Mouse (Mus musculus) right cerebral cortex, postnatal 25 days (tissue): ENCODE data around the gene Fut2.

Source experiments
- DNase-seq: peaks from one replicate; pipeline ENCODE4 v3.0.0; 2022

Gene Fut2

DNA sequence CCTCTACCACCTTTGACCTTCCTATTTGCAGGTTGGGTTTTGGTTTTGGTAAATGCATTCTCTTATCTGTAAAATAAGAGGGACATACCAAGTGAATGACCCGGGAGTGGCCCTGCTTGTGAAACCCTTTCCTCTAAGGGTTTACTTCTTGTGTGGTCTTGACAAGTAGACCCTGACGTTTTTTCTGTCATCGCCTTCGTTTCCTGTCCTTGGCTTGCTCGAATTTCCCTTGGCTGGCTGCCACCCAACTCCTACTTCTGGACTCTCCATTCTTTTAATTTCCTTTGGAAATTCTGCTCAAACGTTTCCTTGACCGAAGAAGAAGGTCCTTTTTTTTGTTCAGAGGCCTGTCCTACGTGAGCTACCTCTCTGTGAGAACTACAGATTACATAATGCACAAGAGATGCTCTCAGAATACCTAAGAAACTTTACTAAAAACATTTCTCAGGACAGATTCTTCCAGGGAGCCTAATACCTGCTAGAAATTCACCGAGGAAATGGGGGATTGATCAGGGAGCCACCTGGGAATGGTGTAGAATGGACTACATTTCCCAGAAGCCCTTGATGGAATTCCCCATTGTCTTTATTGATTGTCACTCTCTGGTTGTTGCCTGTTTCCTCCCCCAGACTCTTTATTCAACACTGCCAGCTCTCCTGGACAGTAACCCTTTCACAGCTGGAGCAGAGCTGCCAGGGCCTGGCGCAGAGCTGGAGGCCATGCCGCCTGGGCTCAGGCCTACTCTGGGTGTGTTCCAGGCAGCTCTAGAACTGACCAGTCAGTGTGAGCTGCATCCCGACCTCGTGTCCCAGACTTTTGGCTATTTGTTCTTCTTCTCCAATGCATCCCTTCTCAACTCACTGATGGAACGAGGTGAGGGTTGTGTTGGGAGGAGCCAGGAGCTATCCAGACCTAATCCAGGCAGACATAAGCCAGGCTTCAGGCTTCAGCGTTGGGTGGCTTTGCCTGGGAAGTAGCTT is 30.2 kb downstream of the Fut2 start:
- DNase-seq: no peak

GRCm38 (mm10) chr7:45634946-45635681 is 31.1 kb downstream of the Fut2 start:
- no peak for DNase-seq

DNA sequence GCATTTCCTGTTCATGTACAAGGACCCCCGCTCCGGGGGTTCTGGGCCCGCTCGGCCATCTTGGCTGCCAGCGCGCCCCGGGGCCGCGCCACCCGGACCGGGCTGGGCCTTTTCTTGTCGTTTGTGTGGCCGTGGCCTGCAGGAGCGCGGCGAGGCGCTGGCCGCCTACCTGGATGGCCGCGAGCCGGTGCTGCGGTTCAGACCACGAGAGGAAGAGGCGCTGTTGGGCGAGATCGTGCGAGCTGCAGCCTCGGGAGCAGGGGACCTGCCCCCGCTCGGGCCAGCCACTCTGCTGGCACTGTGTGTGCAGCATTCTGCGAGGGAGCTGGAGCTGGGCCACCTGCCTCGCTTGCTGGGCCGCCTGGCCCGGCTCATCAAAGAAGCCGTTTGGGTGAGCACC is 33.7 kb downstream of the Fut2 start:
- peak; percentile 45 for DNase-seq

DNA sequence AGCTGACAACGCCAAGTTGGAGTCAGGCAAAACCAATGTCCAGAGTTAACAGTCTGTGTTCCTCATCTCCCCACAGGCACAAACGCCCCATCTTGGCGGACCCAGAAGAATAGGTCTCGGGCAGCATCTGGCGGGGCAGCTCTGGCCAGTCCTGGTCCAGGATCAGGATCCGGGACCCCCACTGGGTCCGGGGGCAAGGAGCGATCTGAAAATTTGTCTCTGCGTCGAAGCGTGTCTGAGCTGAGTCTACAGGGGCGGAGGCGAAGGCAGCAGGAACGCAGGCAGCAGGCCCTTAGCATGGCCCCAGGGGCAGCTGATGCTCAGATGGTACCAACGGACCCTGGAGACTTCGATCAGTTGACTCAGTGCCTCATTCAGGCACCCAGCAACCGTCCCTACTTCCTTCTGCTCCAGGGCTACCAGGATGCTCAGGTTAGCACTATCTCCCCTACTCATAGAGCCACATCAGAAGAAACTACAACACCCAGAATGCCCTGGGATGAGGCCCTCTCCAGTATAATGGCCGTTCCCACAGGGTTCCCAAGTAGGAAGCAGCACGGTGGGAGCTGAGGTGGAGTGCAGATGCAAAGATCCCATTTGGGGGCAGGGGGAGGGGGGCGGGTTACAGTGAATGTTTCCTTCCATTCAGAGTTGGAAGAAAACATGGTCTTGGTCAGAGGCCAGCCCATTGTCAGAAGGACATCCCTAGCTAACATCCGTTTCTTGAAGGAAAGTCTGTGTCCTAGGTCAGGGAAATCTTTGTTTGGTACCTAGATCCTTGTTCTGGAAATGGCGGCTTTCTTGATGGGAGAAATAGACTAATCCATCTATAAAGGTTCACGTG is 35.9 kb downstream of the Fut2 start:
- no peak for DNase-seq

DNA sequence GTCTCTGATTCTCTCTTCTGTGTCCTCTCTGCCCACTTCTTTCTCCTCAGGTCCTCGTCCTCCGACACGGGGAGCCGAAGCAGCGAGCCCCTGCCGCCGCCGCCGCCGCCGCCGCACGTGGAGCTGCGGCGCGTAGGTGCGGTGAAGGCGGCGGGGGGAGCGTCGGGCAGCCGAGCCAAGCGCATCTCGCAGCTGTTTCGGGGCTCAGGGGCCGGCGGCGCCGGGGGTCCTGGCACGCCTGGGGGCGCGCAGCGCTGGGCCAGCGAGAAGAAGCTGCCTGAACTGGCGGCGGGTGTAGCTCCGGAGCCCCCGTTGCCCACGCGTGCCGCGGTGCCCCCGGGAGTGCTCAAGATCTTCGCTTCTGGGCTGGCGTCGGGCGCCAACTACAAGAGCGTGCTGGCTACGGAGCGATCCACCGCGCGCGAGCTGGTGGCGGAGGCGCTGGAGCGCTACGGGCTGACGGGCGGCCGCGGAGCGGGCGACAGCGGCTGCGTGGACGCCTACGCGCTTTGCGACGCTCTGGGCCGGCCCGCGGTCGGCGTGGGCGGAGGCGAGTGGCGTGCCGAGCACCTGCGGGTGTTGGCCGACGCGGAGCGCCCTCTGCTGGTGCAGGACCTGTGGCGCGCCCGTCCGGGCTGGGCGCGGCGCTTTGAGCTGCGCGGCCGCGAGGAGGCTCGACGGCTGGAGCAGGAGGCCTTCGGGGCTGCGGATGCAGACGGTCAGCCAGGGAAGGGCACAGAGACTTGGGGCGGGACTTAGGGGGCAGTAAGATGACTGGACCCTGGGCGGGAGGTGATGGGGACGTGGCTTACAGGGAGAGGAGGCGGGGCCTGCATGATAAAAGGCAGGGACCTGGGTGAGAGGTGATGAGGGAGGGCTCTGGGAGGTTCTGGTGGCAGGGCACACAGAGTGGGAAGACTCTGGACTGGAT is 37.6 kb downstream of the Fut2 start:
- peak; percentile 85 for DNase-seq

- no peak for DNase-seq
Measured at GRCm38 (mm10) chr7:45627261-45627660, 38.9 kb downstream of the Fut2 start, which contains the start of gene Rasip1. Gene Rasip1, plus strand, starts transcription at chr7:45627488.

DNA sequence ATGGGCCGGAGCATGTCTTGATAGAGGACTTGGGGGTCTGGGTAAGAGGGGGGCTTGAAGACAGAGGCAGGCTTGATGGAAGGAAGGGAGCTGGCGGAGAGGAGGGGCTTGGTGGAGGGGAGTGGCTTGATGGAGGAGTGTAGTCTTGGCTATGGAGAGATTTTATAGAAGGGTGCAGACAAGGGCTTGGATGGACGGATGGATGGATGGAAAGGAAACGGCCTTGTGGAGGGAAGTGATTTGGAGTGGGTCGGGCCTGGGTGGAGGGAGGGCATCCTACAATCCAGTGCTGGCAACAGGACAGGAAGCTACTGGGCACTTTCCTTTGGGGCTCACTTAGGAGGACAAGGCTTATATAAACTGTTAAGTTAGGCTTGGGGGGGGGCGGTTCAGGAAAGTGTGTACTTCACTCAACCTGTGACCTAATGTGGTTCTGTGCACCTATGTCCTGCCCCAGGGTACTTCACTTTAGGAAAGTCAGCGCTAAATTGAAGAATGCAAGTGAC is 39.6 kb downstream of the Fut2 start:
- DNase-seq: no peak

GRCm38 (mm10) chr7:45625481-45625880 is 40.7 kb downstream of the Fut2 start:
- DNase-seq: no peak

GRCm38 (mm10) chr7:45624718-45625117 is 41.5 kb downstream of the Fut2 start:
- no peak for DNase-seq

DNA sequence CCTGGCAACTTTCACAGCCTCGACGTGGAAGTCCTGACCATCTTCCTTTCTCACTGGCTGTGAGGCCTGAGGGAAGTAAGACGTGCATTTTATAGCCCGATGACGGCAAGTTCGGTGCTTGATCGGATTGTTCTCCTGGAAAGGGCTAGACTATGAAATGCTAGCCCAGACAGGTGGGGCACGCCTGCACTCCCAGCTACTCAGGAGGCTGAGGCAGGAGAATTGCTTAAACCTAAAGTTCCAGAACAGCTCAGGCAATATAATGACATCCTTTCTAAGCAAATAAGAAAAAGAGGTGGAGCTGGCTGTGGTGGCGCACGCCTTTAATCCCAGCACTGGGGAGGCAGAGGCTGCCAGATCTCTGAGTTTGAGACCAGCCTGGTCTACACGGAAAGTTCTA is 42.7 kb downstream of the Fut2 start:
- DNase-seq: no peak

DNA sequence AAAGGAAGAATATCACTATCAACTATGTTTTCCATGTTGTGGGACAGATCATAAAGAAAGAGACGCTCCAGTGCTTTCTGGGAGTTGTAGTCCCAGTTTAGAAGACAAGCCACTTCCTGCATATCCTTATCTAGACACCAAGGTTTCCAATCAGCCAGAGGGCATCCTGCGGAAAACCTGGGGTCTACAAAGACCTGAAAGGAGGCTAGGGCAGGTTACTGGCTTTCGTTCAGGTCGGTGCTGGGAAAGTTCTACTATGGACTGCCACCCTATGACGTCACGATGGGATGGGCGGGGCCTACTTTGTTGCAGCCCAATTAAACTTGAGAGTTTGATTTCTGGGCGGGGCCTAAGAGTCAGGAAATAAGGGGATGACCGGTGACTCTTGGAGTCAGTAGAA is 44.8 kb downstream of the Fut2 start, which contains the start of gene Izumo1:
Gene Izumo1 (plus strand): TSS at position 369 of the 400 bp plus-strand sequence.
- no peak for DNase-seq

GRCm38 (mm10) chr7:45619592-45619991 is 46.6 kb downstream of the Fut2 start:
- DNase-seq: no peak

DNA sequence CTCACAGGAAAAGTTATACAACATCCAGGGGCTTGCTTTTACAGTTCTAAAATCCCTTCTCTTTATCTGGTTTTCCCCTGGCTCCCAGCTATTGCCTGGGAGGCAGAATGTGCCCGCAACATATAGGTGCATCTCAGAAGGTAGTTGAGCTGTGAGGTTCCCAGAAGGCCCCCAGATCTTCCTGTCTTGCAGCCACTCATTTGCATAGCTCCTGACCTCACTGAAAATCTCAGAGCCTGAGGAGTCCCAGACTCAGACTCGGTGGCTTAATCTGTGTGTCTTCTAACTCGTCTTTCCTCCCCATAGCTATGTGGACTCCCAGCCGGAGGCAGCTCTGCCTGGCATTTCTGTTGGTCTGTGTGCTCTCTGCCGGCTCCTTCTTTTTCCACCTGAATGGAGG is 47.9 kb downstream of the Fut2 start:
- DNase-seq: no peak

DNA sequence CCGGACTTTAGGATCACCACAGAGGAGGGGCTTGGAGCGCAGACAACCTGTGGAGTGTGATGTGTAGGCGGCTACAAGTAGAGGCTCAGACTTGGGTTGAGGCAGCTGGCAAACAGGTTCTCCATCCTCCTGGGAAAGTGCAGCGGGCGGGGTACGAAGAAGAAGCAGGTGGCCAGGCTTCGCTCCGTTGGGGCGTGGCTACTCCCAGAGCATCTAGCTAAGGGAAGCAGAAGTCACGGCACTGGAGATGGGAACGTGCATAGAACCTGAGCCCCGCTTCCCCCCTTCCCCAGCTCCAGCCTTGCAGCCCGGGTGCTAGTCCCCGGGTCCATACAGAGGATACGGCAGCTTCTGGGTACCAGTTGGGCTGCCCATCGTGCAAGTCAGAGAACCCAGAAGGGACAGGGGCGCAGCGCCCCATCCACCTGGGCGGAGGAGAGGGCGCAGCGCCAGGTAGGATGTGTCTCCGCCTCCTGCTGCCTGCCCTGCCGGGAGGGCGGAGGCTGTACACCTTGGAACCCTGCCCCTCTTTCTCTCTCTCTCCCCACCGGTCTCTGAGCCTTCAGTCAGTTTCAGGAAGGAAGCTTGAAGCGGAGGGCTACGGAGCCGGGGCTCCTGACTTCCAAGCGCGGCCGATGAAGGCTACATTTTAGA is 49.0 kb downstream of the Fut2 start, which contains the start of gene Fut1:
Gene Fut1 (plus strand): TSS at position 248 of the 654 bp plus-strand sequence.
- peak; percentile 43 for DNase-seq

- DNase-seq: no peak
Measured at GRCm38 (mm10) chr7:45616277-45616676, 49.9 kb downstream of the Fut2 start.

GRCm38 (mm10) chr7:45609511-45609910 is 56.7 kb downstream of the Fut2 start:
- no peak for DNase-seq

DNA sequence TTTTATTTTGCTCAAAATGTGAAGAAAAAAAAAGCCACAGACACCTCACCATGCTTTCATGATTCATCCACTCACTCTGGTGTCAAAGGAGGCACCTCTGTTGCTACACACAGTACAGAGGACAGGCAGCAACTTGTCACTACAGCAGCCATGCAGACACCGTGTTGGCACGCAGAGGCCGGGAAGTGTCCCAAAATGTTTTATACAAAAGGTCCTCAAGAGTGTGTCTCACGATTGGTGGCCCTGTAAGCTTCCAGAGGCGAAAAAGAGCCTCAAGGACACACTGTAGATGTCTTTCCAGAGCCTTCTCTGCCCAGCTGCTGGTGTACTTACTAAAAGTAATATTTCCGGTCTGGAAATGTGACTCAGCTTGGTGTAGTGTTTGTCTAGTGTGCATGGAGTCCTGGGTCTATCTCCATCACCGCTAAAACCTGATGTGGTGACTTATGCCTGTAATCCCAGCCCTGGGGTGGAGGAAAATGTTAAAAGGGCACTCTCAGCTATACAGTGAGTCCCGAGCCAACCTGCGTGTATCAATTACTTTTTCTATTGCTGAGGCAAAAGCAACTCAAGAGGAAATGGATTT is 60.4 kb downstream of the Fut2 start:
- no peak for DNase-seq

- no peak for DNase-seq
Measured at GRCm38 (mm10) chr7:45598960-45599879, 67.0 kb downstream of the Fut2 start.
